Mouse (Mus musculus) T-helper 2 cell (primary cell): Measurements from ENCODE around the gene Crtac1.

Source experiments
- in situ Hi-C: fragments of 300-600 bp; cut with MboI, MseI; formaldehyde crosslinking; loops from one replicate; pipeline ENCODE4 v1.15.1; 2025; ENCODE audit warnings: high pct_unique_total_duplicates

The Crtac1 gene

DNA sequence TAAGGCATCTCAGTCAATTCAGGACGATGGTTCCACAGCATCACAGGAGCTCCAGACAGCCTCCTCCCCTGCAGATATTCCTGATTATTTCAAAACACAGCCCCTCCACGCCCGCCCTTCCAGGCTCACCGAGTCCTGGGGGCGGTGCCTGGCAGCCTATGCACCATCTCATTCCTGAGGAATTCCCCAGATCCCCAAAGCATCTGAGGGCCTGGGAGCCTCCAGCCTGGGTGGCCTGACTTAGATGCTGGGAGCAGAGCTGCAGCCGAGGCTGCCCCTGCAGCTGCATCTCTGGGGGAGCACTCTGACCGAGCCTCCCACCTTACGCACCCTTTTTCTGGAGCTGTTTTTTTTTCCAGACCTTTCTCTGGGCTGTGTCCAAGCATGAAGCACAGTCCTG, 190.7 kb downstream of the Crtac1 start:
- in situ Hi-C loops, result loop anchor here (10.0 to 25.0 kb wide), 2 partner anchors 496 to 1054 kb away; partner anchors contain the start of gene Slit1

DNA sequence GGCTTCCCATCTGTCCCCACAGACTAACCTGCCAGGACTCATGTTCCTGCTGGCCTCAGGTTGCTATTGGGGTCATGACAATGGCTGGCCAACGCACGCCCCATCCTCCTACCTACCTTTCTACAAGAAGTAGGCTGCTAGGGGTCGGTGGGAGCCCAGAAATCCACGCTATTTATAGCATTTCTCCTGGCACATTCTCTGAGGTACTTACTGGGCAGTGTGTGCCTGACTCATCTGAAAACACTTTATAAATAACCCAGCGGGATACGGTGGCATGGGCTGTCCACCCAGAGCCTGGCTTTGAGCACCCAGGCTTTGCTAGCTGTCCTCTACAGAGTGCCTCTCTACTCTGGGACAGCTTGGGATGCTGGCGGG, 193.3 kb downstream of the Crtac1 start:
- in situ Hi-C loops, result loop anchor here (25.0 kb wide), 1 partner anchor 1051 kb away; no protein-coding TSS in a partner anchor

DNA sequence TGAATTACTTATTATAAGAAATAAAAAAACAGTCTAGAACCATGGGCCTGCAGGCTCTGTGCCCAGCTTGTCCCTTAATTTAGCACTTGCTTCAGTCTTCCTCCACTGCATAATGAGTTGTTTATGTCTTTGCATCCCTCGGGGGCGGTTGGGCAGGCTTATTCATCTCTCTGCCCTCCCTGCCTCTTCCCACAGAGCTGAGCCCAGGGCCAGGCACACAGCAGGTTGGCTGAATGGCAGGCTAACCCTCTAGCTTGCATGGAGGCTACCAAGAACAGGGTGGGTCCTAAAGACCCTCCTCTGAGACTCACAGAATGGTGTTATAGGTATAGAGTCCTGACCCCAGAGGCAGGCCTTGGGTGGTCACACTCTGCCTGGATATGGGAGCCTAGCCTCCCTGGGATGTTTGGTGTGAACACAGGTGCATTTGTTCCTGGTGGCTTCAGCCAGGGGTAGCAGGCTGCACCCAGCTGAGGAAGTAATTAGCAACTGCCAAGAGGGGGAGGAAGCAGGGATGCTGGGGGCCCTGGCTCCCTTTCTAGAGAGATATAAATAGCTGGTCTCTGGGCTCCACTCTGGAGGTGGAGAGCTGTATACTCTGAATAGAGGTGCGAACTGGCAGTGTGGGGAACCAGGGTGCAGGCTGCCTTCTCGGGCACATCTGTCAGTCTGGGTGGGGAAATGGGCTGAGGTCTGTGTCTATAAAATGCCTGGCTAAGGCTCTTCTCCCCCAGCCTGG, 193.8 kb downstream of the Crtac1 start:
- in situ Hi-C loops, result loop anchor here (25.0 kb wide), 1 partner anchor 1050 kb away; no protein-coding TSS in a partner anchor
